Mouse (Mus musculus): ENCODE measurements around the gene Cfap58.

- no peak for TF ChIP-seq CTCF (IDR thresholded peaks at IDR 0.05; ENCODE audit: low read depth)
- TF ChIP-seq EP300 (IDR thresholded peaks at IDR 0.05; ENCODE audit: low read depth) = no peak
These were observed 3.3 kb upstream of the Cfap58 start for GRCm38 (mm10) chr19:47934146-47934545.
